Mouse (Mus musculus) myocyte (in vitro differentiated cells): ENCODE measurements around the gene Tnrc6a.

Experiments
- CEBPB ChIP-seq: IDR thresholded peaks from 2 replicates; pipeline ENCODE4 v1.6.1; 2011; ENCODE audit warnings: mild to moderate bottlenecking, moderate library complexity; ENCODE audit not compliant: poor library complexity, insufficient read depth, severe bottlenecking
- E2F4 ChIP-seq: IDR thresholded peaks from one replicate; pipeline ENCODE4 v1.6.1; 2011; ENCODE audit warnings: mild to moderate bottlenecking, control low read depth, moderate library complexity; ENCODE audit not compliant: insufficient read depth
- MAX ChIP-seq: IDR thresholded peaks from one replicate; pipeline ENCODE4 v1.6.1; 2011; ENCODE audit warnings: low read depth, mild to moderate bottlenecking, control low read depth
- MYOD1 ChIP-seq, 3 experiments: IDR thresholded peaks; one replicate each; pipeline ENCODE4 v1.6.1; 2011; ENCODE audit warnings: control low read depth in 2 of 3, low read depth in 2 of 3, mild to moderate bottlenecking in 2 of 3, moderate library complexity in 1 of 3; ENCODE audit not compliant: insufficient read length in 2 of 3, control insufficient read depth in 1 of 3
- MYOG ChIP-seq, 3 experiments: IDR thresholded peaks; one replicate each; pipeline ENCODE4 v1.6.1; 2011; ENCODE audit warnings: control low read depth in 2 of 3, low read depth in 2 of 3, mild to moderate bottlenecking in 2 of 3; ENCODE audit not compliant: insufficient read length in 2 of 3, control insufficient read depth in 1 of 3, insufficient read depth in 1 of 3
- POLR2A ChIP-seq: IDR thresholded peaks from one replicate; pipeline ENCODE4 v1.6.1; 2011; ENCODE audit warnings: low read depth, mild to moderate bottlenecking, control low read depth, moderate library complexity; ENCODE audit not compliant: insufficient read length
- POLR2AphosphoS2 ChIP-seq: IDR thresholded peaks from one replicate; pipeline ENCODE4 v1.6.1; 2011; ENCODE audit warnings: low read depth, control low read depth; ENCODE audit not compliant: insufficient read length
- REST ChIP-seq: IDR thresholded peaks from one replicate; pipeline ENCODE4 v1.6.1; 2011; ENCODE audit warnings: mild to moderate bottlenecking, control low read depth, moderate library complexity; ENCODE audit not compliant: insufficient read depth, insufficient read length
- SRF ChIP-seq: IDR thresholded peaks from one replicate; pipeline ENCODE4 v1.6.1; 2011; ENCODE audit warnings: low read depth; ENCODE audit not compliant: control insufficient read depth, insufficient read length
- TCF12 ChIP-seq: IDR thresholded peaks from one replicate; pipeline ENCODE4 v1.6.1; 2011; ENCODE audit warnings: mild to moderate bottlenecking, control low read depth; ENCODE audit not compliant: poor library complexity, insufficient read depth, severe bottlenecking
- TCF3 ChIP-seq: IDR thresholded peaks from one replicate; pipeline ENCODE4 v1.6.1; 2011; ENCODE audit warnings: low read depth, control low read depth; ENCODE audit not compliant: insufficient read length
- USF1 ChIP-seq: IDR thresholded peaks from one replicate; pipeline ENCODE4 v1.6.1; 2011; ENCODE audit warnings: low read depth, mild to moderate bottlenecking, control low read depth, moderate library complexity

GRCm38 (mm10) chr7:123184891-123185290 is 61.2 kb downstream of the Tnrc6a start:
- no peak for TF ChIP-seq USF1
- TF ChIP-seq MAX, result no peak
- TF ChIP-seq POLR2A, result no peak
- no peak for TF ChIP-seq TCF12
- TF ChIP-seq REST, result no peak
- no peak for TF ChIP-seq POLR2AphosphoS2
- no peak for TF ChIP-seq MYOG (IDR thresholded peaks at IDR 0.05; ENCODE audit: control insufficient read depth in 1 of 3, insufficient read depth in 1 of 3, insufficient read length in 2 of 3, low read depth in 2 of 3)
- TF ChIP-seq MYOD1 (IDR thresholded peaks at IDR 0.05; ENCODE audit: control insufficient read depth in 1 of 3, insufficient read length in 2 of 3, low read depth in 2 of 3), result no peak
- TF ChIP-seq TCF3, result no peak
- TF ChIP-seq CEBPB, result no peak
- TF ChIP-seq E2F4, result no peak
- TF ChIP-seq SRF, result no peak
